In genomic region chr6:113193765-113194460, GRCm38 (mm10) we compare ENCODE assay signal across 8 mouse cellular contexts. TPM values are rescaled to one million over a fixed set of nuclear protein-coding genes. Genes with fewer than 3 reads are reported as not detected.
DNase-seq lines count a peak whose midpoint lies in the region; ATAC-seq and TF ChIP-seq lines count a peak whose summit lies in the region.

No protein-coding gene starts in this region.

- no peak overlapping the region; the same call in 1 of the 2 replicates for H3K4me3 ChIP-seq in kidney, postnatal 0 days (replicated peaks; ENCODE audit: low read depth, low read length)
- H3K4me3 ChIP-seq in midbrain, embryonic 14.5 days (replicated peaks; ENCODE audit: low read depth, low read length) = peak overlapping the region; percentile 82

- no peak for ATAC-seq in kidney, postnatal 0 days (replicated peaks; ENCODE audit: low FRiP score, low read depth)
- ATAC-seq in midbrain, embryonic 14.5 days (ENCODE audit: low FRiP score, low TSS enrichment) = peak; percentile 59

- TF ChIP-seq CTCF in kidney, postnatal 0 days (IDR thresholded peaks at IDR 0.05; ENCODE audit: low read depth) = no peak

- H3K9me3 ChIP-seq in kidney, postnatal 0 days (replicated peaks; ENCODE audit: low read length) = no peaks in the 10 kb centered on the region
- H3K9me3 ChIP-seq in midbrain, embryonic 14.5 days (ENCODE audit: control insufficient read depth, low read length) = no peaks in the 10 kb centered on the region

- no peaks in the 10 kb centered on the region for H3K36me3 ChIP-seq in kidney, postnatal 0 days (ENCODE audit: insufficient read depth, low read length)
- H3K36me3 ChIP-seq in midbrain, embryonic 14.5 days (ENCODE audit: control insufficient read depth, insufficient read depth, low read length) = no peaks in the 10 kb centered on the region

- WGBS in kidney, postnatal 0 days = 4% methylated on average over 46 of the region's 46 CpGs
- 2% methylated on average over 46 of the region's 46 CpGs for WGBS in midbrain, embryonic 14.5 days

- H3K4me1 ChIP-seq in kidney, postnatal 0 days (replicated peaks; ENCODE audit: insufficient read depth, low read length) = peaks cover 4% of the 10 kb centered on the region
- peaks cover 34% of the 10 kb centered on the region for H3K4me1 ChIP-seq in midbrain, embryonic 14.5 days (ENCODE audit: control insufficient read depth, insufficient read depth, low read length)

- H3K27ac ChIP-seq in kidney, postnatal 0 days = no peak overlapping the region
- H3K27ac ChIP-seq in midbrain, embryonic 14.5 days (replicated peaks; ENCODE audit: low read depth, low read length) = peak overlapping the region; percentile 82

- H3K27me3 ChIP-seq in kidney, postnatal 0 days (ENCODE audit: insufficient read depth, low read length) = peaks cover 15% of the 10 kb centered on the region
- H3K27me3 ChIP-seq in midbrain, embryonic 14.5 days (ENCODE audit: control insufficient read depth, insufficient read depth, low read length) = no peaks in the 10 kb centered on the region

- peak overlapping the region; percentile 41; the same call in 1 of the 2 replicates for H3K4me2 ChIP-seq in kidney, postnatal 0 days (ENCODE audit: low read length)
- peak overlapping the region; percentile 92 for H3K4me2 ChIP-seq in midbrain, embryonic 14.5 days (ENCODE audit: low read length)

- DNase-seq in adrenal gland, postnatal 10 days = peak; percentile 65
- no peak for DNase-seq in adrenal gland, adult 8-10 months
- peak; percentile 51 for DNase-seq in urinary bladder, postnatal 14 days (ENCODE audit: low spot score)
- DNase-seq in urinary bladder, postnatal 10 days (ENCODE audit: low spot score) = no peak
- DNase-seq in forelimb bud, embryonic 11.5 days (ENCODE audit: low read depth, low spot score) = peak; percentile 77
- peak; percentile 82 for DNase-seq in kidney, postnatal 0 days (ENCODE audit: low spot score)
- DNase-seq in midbrain, embryonic 14.5 days = peak; percentile 59
- DNase-seq in spleen, postnatal 4 days (ENCODE audit: low spot score in 2 of 2) = no peak

- H3K9ac ChIP-seq in kidney, postnatal 0 days (ENCODE audit: low read depth, low read length) = no peak overlapping the region
- peak overlapping the region; percentile 91 for H3K9ac ChIP-seq in midbrain, embryonic 14.5 days (replicated peaks; ENCODE audit: low read length)

RNA-seq across cellular contexts. Expression of gene Lhfpl4, which starts 1.3 kb away (rescaled TPM):
- total RNA-seq in adrenal gland, postnatal 10 days (2021) = 1 to 10 TPM; 3.2 to 4.8 TPM
- total RNA-seq in adrenal gland, adult 8-10 months (2022) = 1 to 10 TPM; 5.2 to 8.5 (median 6.6) TPM
- polyA plus RNA-seq in kidney, postnatal 0 days (2015; fragmentation: Nextera tagmentation; extraction: Ambion mirVana) = 0.20 and 0.45 TPM in 2 replicates
- polyA plus RNA-seq in midbrain, embryonic 14.5 days (2014; fragmentation: Nextera tagmentation; extraction: Ambion mirVana) = 21.7 and 31.3 TPM in 2 replicates

RNA-seq across cellular contexts. Expression of gene Mtmr14, which starts 43.7 kb away (rescaled TPM):
- total RNA-seq in adrenal gland, postnatal 10 days (2021) = 10 to 100 TPM; 27.4 to 35.3 TPM
- 10 to 100 TPM; 19.6 to 24.8 (median 23.1) TPM for total RNA-seq in adrenal gland, adult 8-10 months (2022)
- polyA plus RNA-seq in kidney, postnatal 0 days (2015; fragmentation: Nextera tagmentation; extraction: Ambion mirVana) = 30.5 and 33.7 TPM in 2 replicates
- 38.6 and 40.4 TPM in 2 replicates for polyA plus RNA-seq in midbrain, embryonic 14.5 days (2014; fragmentation: Nextera tagmentation; extraction: Ambion mirVana)

Comparison
In these comparisons a context has a peak if more than half of its experiments do, and no peak if none do; other contexts are left out.
1. DNase-seq: peak in adrenal gland, postnatal 10 days (single experiment), urinary bladder, postnatal 14 days (single experiment), forelimb bud, embryonic 11.5 days (single experiment), kidney, postnatal 0 days (single experiment) and midbrain, embryonic 14.5 days (single experiment); none in adrenal gland, adult 8-10 months (single experiment), urinary bladder, postnatal 10 days (single experiment) and spleen, postnatal 4 days (0 of 2).